Mouse (Mus musculus): ENCODE results near the gene Rb1.

Gene Rb1

GRCm38 (mm10) chr14:73201447-73201846, 124.2 kb downstream of the Rb1 start:
- DNase-seq (ENCODE audit: low spot score) = no peak

DNA sequence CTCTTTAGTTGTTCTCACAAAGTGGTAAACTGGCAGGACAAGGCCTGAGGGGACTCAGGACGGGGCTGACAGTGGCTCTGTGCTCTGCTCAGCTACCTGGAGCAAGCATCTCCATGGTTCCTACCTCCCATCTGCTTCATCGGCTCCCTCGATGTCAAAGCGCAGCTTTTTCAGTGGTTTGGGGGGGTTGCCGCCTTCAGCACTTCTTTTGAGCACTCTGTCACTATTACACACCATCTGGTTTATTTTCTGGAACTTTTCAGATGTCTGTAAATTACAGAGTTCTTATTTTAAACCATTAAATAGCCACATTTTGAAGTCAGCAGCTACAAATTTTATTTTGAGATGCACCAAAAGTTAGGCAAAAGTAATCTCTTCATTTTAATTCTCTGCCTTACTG, 126.6 kb downstream of the Rb1 start:
- DNase-seq (ENCODE audit: low spot score) = no peak

DNA sequence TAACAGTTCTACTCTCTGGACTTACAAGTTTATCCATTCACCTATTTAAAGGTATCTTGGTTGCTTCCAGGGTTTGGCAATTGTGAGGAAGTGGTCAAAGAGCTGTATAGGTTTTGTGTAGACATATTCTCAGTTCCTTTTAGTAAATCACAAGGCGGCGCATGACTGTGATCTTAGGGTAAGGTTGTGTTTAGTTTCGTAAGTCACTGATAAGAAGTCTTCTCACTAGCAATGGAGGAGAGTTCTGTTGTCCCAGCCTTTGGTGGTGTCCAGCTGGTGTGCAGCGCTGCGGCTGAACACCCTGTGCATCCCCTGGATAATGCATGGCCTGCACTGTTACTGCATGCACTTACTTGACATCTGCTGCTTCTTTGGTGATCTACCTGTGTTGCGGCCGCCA, 138.7 kb downstream of the Rb1 start:
- no peak for DNase-seq (ENCODE audit: low spot score)

DNA sequence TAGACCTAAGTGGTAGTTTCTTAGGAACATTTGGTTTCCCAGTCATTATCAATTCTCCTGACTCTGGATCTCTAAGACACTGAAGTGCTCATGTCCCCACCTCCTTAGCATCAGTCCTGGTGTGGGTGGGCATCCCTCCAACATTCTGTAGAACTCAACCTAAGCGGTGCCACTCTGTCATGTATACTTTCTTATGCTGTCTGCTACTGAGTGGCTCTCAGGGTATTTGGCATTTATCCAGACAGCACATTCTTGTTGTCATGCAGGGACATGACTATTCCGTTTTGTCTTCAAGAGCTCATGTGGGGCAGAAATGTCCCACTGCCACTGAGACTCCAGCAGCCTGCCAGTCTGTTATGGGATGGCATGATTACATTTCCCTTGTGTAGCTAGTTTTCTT, 144.5 kb downstream of the Rb1 start:
- DNase-seq (ENCODE audit: low spot score) = no peak

- DNase-seq (ENCODE audit: low spot score) = no peak
Observed at GRCm38 (mm10) chr14:73180671-73181070, 145.0 kb downstream of the Rb1 start.

GRCm38 (mm10) chr14:73179221-73179681, 146.4 kb downstream of the Rb1 start:
- DNase-seq (ENCODE audit: low spot score) = no peak

GRCm38 (mm10) chr14:73177961-73178360, 147.7 kb downstream of the Rb1 start:
- DNase-seq (ENCODE audit: low spot score) = no peak

DNA sequence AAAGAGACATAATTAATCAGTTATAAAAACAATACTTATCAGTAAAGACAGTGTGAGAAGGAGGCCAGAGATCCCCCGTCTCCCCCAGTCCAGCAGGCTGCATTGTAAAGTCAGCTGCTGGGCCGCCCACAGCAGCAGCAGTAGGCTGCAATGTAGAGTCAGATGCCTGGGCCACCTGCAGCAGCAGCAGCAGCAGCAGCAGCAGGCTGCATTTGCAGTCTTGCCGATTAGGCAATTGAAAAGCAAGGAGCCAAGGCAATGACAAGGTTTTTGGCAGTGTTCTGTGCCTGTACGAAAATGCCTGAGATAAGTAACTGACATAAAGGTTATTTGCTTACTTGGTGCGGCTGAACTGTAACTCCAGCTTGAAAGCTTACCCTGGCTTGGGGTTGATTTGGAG, 149.4 kb downstream of the Rb1 start:
- DNase-seq (ENCODE audit: low spot score) = no peak

DNA sequence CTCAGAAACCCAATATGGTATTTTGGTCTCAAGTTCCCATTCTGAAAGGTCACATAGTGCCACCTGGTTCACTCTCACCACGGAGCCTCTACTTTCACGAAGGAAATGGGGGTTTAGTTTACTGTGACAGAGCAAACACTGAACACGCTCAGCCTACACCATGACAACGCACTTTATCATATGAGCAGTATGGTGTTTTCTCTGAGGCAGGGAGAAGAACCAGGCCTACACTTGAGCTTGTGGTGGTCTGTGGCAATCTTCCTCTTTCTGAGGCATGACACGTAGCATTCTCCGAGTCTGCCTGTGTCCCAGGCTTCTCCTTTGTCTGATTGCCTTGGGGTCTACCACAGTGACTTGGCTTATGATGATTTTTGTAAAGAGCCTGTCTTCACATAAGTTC, 149.8 kb downstream of the Rb1 start:
- no peak for DNase-seq (ENCODE audit: low spot score)

DNA sequence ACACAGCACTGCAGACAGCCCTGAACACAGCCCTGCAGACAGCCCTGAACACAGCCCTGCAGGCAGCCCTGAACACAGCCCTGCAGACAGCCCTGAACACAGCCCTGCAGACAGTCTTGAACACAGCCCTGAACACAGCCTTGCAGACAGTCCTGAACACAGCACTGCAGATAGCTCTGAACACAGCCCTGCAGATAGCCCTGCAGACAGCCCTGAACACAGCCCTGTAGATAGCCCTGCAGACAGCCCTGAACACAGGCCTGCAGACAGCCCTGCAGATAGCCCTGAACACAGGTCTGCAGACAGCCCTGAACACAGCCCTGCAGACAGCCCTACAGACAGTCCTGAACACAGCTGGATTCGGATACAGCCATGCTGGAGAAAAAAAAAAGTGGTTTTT, 150.6 kb downstream of the Rb1 start:
- no peak for DNase-seq (ENCODE audit: low spot score)

DNA sequence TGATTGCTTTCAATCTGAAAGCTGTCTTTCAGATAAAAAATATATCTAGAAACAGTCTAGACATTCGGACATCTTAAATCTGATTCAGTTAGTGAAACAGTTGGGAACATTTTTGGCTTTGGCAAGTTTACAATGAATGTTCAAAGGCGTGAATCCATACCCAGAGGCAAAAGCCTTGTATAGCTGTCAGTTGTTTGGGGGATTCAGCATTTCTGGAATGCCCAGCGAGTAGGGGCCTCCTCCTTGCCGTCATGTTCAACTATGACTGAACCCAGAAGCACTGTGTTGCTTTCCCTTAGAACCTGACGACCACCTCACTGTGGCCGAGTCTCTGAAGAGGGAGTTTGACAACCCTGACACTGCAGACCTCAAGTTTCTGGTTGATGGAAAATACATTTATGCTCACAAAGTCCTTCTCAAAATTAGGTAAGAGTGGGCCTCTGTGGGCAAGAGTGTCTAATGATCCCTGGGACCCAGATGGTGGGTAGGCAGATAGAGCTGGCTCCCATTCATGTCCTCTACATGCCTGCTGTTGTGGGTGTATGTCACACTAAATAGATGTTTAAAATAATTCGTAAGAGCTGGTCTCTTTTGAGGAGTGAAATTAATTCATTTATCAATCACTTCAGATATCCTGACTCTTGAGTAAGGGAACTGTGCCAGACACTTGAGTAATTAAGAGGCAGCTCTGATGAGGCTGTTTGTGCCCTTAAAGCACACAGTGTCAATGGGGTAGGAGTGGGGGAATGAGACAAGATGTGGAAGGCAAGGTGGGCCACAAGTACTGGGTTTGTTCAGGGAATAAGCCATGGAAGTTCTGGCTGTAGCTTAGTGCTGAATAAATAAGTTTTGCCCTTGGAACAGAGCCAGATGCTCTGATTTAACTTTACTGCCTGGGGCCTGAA, 151.3 kb downstream of the Rb1 start:
- no peak for DNase-seq (ENCODE audit: low spot score)

GRCm38 (mm10) chr14:73173662-73174061, 152.0 kb downstream of the Rb1 start:
- no peak for DNase-seq (ENCODE audit: low spot score)

- no peak for DNase-seq (ENCODE audit: low spot score)
Observed at GRCm38 (mm10) chr14:73172196-73173011, 153.2 kb downstream of the Rb1 start.

DNA sequence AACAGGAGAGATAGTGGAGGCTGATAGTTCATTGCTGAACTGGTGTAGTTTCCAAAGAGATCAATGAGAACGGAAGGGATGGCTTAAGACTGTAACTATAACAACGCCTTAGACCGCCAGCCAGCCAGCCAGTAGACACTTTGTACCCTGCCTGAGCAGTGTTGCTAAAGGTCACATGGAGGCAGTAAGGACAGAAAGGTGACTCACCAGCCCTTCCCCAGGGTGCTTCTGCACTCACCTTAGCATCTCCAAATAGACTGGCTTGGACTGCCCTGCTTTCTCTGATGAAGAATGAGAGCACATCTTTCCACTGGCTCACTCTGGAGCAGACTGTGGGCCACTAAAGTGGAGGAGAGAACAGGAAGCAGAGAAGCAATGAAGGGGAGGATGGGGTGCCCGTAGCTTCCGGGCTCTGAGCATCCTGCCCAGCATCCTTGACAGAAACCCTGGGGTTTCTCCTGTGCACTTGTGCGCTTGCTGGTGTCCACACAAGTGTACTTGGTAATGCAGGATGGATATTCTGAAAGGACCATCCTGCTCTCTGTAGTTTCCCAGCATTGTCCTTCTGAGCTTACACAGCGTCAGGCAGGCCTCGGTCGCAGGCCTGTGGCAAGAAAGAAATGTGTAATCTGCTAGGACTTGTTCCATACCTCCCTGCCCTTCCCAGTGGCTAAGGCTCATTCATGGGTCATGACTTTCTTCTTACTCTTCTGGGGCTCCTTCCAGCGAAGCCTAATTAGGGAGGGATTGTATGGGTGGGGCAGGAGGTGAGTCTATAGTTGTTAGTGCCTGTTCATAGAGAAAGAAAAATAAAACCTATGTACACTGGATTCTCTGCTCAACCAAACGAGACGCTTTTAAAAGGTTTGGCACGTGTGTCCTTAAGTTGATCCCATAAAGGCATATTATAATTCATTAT, 155.4 kb downstream of the Rb1 start:
- DNase-seq (ENCODE audit: low spot score) = no peak

GRCm38 (mm10) chr14:73168605-73169004, 157.0 kb downstream of the Rb1 start:
- DNase-seq (ENCODE audit: low spot score) = no peak

- DNase-seq (ENCODE audit: low spot score) = no peak
Observed at GRCm38 (mm10) chr14:73165136-73165535, 160.5 kb downstream of the Rb1 start.

- DNase-seq (ENCODE audit: low spot score) = no peak
Observed at GRCm38 (mm10) chr14:73163363-73163998, 162.1 kb downstream of the Rb1 start.

DNA sequence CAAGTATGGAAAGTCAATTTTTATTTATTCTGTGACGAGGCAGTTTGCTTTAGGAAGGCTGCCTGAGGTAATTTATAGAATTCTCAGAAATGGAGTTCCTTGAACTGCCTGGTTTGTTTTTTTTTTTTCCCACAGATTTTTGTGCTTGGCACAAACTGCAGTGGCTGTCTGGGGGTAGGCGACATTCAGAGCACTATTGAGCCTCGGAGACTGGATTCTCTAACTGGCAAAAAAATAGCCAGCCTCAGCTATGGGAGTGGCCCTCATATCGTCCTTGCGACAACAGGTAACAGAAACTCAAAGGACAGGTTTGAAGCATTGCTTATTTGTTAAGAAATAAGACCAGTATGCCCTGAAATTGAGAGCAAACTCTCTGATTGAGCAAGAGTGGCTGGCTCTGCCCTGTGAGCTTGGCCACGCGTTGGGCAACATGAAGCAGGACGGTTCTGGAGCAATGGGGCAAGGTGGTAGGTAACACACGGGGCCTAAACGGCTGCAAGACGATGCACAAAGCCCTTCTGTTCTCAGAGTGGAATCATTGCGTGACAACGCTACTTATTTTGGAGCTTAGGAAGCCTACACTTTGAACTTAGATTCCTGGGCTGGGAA, 163.3 kb downstream of the Rb1 start:
- DNase-seq (ENCODE audit: low spot score) = no peak

DNA sequence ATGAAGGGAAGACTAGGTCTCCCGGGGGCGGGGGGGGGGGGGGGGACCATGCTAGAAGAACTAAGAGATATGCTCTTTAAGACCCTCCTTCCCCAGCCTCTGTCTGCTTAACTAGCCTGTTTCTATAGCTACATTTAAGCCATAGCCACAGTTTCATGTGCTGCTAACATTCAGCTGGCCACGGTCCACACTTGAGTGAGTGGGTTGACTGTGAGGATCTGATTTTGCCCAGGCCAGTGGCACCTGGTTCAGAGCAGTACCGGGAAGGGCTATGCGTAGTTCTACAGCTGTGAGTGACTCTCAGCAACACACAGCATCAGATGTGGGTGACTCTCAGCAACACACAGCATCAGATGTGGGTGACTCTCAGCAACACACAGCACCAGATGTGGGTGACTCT, 164.3 kb downstream of the Rb1 start:
- DNase-seq (ENCODE audit: low spot score) = no peak

GRCm38 (mm10) chr14:73148125-73148524, 177.5 kb downstream of the Rb1 start:
- DNase-seq (ENCODE audit: low spot score) = no peak

- DNase-seq (ENCODE audit: low spot score) = no peak
Observed at GRCm38 (mm10) chr14:73146721-73147120, 178.9 kb downstream of the Rb1 start.

Data from urinary bladder, postnatal 10 days (tissue).